Mouse (Mus musculus): ENCODE measurements around the gene Cacng2.

Cacng2 gene

DNA sequence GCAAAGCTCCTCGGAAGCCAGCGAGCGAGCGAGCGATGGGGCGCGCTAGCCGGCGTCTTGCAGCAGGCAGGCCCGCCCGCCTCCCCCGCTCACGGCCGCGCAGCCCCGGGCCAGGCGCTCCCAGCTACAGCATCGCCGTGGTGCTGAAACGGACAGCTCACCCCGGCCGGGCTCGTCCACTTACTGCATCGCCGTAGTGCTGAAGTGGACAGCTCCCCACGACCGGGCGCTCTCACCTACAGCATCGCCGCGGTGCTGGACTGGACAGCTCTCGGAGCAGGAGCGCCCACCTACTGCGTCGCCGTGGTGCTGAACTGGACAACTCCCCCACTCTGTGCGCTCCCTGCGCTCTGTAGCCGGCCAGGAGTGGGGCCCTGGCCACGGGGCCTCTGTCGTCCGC lies at the start of gene Cacng2:
TSS of gene Cacng2 (minus strand) at position 325 of the 400 bp plus-strand sequence.
- DNase-seq (ENCODE audit: low spot score in 2 of 2), result peak; percentile 85 to 92

DNA sequence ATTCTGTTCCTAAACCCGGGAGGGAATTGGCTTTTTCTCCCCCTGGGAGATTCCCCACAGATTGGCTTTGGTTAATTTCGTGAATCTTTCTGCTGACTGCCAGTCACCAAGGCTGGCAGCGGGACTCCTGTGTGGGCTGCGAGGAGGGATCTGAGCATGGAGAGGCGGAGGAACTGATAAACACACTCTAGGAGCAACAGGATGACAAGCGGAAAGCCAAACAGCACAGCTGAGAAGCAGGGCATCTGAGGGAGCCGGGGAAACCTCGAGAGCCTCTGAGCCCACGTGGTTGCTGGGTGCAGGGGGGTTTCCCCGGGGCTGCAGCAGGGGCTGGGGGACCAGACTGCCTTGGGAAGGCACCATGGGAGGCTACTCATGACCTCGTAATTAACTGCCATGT lies 49.7 kb upstream of the Cacng2 start:
- DNase-seq (ENCODE audit: low spot score in 2 of 2), result no peak

DNA sequence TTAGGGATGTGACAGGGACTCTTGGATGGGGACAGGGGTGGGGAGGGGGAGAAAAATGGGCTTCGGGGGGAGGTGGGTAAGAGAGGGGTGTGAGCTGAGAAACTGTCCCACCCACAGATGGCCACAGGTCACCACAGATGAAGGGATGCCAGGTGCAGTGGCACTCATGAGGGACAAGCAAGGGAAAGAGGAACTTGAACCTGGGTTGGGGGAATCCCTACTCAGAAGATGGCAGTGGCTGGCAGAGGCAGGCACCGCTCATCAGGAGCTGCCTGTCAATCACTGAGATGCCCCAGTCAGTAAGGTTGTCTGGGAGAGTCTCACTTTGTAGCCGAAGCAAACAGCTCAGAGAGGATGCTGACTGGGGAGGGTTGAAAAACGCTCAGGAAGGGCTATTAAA lies 45.5 kb upstream of the Cacng2 start:
- DNase-seq (ENCODE audit: low spot score in 2 of 2), result no peak

DNA sequence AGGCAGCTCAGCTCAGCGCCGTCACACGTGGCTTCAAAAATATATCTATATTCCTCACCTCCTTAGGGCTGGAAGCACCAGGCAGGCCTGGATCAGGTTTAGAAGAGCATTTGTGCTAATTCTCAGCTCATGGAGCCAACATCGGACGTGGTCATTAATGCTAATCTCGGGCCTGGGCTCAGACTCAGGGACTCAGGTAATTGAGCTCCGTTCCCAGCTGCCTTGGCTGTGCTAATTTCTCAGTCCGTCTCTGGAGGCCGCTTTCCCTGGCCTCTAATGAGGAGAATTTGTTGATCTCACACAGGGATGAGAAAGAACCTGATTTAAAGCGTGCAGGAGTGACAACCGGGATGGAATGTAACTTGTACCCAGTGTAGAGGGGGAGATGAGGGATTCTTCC lies 44.6 kb upstream of the Cacng2 start:
- no peak for DNase-seq (ENCODE audit: low spot score in 2 of 2)

DNA sequence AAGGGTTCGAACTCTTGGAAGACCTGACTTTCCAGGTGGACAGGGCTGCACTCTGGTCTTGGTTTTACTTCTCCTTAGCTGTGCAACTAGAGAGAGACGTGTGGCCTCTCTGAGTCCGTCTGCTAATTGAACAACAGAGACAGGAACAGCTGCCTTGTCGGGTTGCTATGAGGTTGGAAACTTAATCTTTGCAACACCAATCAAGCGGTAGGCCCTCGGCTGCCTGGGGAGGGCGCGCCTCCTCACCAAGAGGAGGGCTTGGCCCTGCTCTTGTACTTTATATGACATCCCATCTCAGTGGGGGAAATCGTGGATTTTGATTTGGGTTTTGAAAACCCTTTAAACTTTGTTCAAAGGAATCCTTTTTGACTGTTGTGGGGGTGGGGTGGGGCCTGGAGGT lies 42.1 kb upstream of the Cacng2 start:
- no peak for DNase-seq (ENCODE audit: low spot score in 2 of 2)

DNA sequence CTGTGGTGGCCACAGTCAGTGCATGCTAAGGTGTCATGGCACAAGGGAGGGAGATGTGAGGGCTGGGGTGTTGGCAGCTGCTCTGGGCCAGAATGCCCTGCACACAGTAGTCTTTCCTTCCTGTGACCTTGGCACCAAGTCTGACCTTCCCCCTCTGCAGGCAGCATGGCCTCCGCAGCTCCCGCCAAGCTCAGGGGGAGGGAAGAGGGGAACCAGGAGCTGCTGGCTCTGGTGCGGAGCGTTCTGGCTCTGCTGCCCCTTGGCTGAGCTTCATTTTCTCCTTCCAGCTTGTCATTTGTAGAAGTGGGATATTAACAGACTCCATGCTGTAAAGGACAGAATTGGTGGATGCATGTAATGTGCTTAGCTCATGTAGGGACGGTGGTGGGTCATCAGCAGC lies 38.5 kb upstream of the Cacng2 start:
- DNase-seq (ENCODE audit: low spot score in 2 of 2), result no peak

DNA sequence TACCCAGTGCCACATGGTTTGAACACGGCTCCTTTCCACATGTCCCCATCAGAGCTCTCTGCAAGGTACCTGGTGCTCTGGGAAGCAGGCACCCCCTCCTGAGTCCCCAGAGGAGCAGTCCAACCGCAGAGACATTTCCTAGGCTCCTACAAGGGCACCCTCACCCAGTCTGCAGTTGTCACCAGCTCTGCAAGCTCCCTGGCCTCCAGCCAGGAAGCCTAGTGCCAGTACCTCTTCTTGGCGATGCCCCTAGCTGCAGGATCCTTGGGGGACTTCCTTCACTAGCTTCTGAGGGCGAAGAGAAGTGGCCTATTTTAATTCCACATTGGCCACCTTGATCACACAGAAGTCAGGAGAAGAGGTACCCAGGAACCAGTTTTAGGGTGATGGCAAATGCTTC lies 38.0 kb upstream of the Cacng2 start:
- no peak for DNase-seq (ENCODE audit: low spot score in 2 of 2)

DNA sequence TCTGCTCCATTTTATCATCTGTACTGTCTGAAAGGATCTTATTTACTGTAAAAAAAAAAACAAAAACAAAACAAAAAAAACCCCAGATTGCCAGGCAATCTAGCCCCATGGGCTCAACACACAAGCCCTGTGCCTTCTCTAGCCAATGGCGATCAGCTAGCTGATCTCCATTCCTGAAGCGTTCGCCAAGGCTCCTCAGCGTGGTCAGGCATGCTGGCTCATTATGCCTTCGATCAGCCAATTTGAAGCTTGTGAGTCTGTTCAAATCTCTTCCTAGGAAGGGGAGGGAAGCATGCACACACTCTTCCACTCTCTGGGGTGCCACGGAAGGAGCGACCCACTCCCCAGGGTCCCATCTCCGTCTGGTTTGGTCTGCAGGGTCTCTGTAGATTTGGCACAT lies 37.5 kb upstream of the Cacng2 start:
- no peak for DNase-seq (ENCODE audit: low spot score in 2 of 2)

DNA sequence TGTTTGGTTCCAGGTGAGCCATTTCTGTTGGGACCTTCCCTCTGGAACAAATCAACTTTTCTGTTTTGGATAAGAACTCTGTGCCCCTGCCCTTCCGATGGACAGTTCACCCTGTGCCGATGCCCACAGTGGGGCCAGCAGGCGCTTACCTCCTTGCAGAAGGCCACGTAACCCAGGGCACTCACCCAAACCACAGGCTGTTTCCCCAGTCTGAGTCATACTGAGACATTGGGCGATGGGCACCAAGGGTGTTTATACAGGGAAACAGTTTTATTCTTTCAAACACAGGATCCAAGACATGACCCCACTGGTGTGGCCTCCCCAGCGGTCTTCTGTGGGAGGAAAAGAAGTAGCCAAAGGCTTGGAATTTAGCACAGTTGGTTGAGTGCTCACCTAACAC lies 35.6 kb upstream of the Cacng2 start:
- DNase-seq (ENCODE audit: low spot score in 2 of 2), result no peak

DNA sequence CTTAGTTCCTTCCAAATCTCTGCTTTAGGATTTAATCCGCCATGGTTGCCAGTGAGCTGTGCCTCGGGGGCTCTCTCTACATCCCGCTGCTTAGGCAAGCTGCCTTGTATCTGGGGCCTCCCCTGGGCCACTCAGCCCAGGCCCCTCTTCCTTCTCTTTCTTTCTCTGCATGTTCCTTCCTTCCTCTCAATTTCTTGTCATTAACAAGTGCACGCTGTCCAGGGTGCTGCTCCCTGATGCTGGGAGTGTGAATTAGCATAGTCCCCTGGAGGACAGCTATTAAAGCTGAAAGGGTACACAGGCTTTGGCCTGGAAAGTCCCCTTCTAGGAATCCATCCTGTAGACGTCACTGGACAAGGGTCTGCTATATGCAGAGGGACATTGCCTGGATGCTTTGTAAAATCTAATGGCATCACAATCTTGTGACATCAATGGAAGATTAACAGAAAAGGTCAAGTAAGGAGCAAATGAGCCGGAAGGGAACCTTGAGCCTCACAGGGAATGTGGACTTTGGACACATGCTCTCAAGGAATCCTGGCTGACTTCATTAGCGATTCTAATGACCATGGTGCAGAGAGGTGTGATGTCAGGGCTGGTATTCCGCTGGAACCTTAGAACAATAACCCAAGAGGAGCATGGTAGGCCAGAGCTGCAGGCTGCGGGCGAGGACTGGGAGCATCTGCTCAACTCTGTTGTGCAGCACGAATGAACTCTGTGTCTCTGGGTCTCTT lies 33.4 kb upstream of the Cacng2 start:
- no peak for DNase-seq (ENCODE audit: low spot score in 2 of 2)

DNA sequence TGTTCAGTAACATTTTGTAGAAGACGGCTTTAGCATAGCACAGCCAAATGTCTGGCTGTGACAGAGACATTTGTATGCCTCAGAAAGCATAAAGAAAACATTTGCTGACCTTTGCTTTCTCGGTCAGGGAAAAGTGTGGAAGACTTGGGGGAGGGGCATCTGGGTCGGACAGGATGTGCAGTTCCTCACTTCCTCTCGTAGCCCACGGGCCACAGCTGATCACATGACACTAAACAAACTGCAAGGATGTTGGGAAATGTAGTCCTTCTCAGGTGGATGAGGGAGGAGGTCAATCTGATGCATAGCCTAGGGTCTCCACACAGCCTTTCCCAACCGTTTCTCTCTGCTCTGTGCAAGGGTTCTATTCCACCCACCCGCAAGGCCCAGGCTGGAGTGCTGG lies 28.7 kb upstream of the Cacng2 start:
- no peak for DNase-seq (ENCODE audit: low spot score in 2 of 2)

DNA sequence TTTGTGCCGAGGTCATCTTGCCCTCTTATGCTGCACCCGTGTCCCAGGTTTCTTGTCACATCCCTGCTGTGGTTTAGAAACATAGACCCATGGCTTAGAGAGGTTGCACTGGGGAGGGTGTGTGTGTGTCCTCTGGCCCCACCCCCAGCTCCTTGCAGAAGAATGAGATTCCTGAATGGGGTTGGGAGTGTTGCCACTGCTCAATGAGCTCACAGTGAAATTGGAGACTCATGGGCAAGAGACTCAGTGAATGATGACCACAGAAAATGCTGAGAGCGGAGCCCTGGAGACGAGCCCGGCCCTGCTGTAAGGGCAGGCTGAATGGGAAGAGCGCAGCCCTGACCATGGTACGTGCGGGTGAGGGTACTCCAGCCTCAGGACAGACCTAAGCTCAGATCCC lies 20.4 kb upstream of the Cacng2 start:
- no peak for DNase-seq (ENCODE audit: low spot score in 2 of 2)

DNA sequence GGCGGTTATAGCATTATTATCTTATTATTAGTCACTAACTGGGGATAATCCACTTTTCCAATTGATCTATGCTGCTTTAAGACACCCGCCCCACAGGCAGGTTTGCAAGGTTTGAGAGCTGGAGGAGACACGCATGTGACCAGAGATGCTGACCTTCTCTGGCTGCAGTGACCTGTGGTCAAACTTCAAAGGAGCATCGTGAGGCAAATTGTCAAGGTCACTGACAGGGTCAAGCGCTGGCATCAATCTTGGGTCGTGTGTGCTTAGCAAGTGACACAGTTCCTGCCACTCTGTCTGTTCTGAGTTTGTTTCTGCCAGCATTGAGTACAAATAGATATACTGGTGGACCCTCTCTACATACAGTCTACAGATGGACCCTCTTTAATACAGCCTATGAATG lies 14.8 kb upstream of the Cacng2 start:
- DNase-seq (ENCODE audit: low spot score in 2 of 2), result no peak

DNA sequence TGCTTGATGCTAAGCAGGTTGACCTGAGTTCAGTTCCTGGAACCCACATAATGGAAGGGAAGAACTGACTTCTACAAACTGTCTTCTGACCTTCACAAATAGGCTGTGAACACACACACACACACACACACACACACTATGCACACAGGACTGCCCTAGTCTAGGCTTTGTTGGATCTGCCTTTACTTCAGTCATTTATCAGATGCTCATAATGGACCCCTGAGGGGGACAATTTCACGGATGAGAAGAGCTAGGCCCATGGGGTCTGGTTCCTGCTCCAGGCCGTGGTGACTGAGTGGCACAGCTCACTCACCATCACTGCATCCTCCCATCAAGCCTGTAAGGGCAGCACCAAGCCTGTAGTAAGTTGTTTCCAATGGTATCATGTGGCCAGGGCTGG lies 13.6 kb upstream of the Cacng2 start:
- DNase-seq (ENCODE audit: low spot score in 2 of 2), result no peak

DNA sequence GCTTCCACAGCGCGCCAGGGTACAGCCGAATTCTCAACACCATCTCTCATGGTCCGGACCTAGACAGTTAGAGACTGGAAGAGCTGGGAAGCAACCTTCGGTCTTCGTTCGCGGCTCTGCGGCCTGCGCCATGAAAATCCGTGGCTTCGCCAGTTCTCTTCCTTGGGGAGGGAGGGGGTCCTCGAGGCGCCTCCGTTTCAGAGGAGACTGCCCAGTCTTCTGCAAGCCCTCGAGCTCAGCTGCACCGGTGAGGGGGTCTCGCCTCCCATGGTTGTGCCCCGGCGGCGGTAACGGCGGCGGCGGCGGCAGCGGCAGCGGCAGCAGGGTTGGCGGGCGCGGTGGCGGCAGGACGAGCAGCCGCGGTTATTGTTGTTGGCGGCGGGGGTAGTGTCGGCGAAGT lies 580 bp downstream of the Cacng2 start:
- no peak for DNase-seq (ENCODE audit: low spot score in 2 of 2)

DNA sequence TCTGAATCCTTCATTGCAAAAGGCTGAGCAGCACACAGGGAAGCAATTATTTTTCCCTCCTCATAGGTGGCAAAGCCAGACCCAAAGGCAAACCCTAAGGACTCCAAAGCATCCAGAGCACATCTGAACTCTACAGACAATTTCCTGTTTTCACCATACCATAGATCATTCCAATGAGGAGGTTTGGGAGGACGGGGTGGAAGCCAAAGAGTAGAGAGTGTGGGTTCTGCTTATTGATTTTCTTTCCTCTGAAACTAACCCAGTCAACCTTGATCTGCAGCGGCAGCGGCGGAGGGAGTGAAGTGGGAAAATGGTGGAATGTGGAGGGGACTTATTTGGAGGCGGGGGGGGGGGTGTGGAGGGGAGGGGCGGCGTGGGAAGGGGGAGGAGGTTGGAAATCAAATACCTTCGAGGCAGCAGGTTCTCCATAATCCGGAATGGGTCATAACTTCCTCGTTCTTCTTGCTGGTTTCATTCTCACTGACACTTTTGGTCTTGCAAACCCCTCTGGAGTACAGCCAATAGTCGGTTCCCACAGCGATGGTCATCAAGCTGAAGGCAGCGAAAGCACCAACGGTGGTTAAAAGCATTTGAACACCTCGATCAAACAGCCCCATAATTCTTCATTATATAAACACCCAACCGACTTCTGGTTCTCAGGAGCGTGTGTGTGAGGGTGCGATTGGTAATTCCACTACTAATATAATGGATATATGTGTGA lies 1.4 kb downstream of the Cacng2 start:
- no peak for DNase-seq (ENCODE audit: low spot score in 2 of 2)

DNA sequence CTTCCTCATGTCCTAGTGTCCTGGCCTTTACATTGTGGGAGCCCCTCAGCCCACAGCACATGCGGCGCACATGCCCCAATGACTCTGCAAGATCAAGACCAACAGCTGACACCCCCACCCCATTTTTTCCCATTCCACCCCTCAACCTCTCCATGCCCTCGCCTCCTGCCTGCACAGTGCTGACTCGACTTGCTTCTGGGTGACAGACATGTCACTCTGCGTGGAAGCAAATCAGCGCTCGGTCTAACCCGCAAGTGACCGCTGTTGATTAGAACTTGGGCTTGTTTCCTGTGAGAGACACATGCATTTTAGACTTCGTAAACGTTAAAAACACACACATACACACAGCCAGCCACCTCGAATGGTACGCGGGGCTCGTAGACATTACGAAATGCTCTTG lies 2.1 kb downstream of the Cacng2 start:
- no peak for DNase-seq (ENCODE audit: low spot score in 2 of 2)

DNA sequence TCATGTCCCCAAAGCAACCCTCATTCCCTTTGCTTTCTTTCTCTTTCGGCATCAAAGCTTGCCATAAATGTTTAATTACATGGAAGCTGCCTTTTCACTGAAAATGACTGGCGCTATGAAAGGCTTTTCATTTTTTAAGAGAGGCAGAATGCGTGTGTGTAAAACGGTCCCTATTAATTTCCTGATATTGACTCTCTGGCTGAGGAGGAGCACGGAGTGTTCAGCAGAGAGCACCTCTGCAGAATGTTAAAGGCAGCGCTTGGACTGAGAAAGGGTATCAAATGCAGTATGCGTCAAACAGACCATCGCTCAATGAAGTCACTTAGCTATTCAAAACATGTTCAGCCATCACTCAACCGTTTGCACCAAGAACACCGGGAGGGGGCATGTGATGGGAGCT lies 2.9 kb downstream of the Cacng2 start:
- DNase-seq (ENCODE audit: low spot score in 2 of 2), result no peak

DNA sequence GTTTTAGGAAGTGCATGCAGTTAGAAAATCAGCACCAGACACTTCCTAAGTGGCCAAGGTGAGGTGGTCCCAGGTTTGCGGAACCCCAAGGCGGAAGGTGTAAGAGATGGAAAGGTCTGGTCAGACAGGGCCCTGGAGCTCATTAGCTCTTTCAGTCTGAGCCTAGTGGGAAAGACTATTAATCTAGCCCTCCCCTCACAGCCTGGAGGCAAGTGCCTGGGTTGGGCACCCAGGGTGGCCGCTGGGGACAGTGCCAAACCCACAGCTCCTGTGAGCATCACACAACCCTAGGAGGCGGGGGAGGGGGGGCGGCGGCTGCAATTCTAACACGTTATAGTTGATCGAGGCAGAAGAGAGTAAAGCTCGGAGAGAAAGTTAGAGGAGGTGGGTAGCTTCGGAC lies 3.6 kb downstream of the Cacng2 start:
- no peak for DNase-seq (ENCODE audit: low spot score in 2 of 2)

DNA sequence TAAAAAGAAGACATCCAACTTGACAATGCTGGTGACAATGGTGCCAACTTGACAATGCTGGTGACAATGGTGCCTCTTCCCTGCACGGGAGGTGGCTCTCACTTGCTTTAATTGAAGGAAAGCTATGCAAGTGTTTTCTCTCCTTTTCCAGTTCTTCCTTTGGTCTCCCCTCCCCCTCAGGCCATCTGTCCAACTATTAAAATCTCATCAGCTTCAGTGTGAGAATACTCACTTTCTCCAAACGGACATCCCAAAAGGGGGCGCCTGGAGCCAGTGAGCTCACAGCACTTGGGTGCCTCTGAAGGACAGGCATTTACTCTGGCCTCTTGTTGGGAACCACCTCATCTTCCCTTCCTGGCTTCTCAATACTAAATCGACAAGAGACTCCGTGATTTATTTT lies 20.3 kb downstream of the Cacng2 start:
- DNase-seq (ENCODE audit: low spot score in 2 of 2), result no peak

DNA sequence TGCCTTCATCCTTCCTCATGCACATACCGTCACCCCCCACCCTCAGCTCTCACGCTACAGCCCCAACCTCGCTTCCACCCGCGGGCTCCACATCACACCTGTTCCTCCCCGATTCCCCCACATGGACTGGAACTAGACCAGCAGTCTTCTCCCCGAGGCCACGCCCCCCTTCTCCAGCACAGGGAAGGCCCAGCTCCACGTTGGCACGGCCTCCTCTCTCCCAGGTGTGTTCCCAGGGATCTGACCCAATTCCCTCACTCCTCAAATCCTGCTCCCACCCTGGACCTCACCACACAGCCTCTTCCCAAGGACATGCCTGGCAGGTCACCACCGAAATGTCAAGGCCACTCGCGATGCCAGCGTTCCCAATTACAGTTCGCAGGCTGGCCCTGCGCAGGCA lies 23.8 kb downstream of the Cacng2 start:
- no peak for DNase-seq (ENCODE audit: low spot score in 2 of 2)

DNA sequence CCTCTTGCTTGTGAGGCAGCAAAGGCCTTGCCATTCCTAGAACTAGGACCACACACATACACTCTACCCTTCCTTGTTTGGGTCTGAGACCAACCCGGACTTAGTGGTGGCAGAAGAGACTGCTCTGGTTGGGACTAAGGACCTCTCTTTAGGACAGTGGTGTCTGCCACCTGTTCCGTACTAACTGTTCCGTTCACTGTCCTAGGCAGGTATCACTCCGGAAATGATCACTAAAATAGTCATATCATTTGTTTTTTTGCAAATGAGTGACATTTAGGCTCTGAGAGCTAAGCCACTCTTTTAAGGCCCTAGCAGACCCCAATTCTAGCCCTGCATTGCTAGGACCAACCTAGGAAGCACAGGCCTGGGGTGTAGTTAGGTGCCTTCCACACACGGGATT lies 26.2 kb downstream of the Cacng2 start:
- no peak for DNase-seq (ENCODE audit: low spot score in 2 of 2)

DNA sequence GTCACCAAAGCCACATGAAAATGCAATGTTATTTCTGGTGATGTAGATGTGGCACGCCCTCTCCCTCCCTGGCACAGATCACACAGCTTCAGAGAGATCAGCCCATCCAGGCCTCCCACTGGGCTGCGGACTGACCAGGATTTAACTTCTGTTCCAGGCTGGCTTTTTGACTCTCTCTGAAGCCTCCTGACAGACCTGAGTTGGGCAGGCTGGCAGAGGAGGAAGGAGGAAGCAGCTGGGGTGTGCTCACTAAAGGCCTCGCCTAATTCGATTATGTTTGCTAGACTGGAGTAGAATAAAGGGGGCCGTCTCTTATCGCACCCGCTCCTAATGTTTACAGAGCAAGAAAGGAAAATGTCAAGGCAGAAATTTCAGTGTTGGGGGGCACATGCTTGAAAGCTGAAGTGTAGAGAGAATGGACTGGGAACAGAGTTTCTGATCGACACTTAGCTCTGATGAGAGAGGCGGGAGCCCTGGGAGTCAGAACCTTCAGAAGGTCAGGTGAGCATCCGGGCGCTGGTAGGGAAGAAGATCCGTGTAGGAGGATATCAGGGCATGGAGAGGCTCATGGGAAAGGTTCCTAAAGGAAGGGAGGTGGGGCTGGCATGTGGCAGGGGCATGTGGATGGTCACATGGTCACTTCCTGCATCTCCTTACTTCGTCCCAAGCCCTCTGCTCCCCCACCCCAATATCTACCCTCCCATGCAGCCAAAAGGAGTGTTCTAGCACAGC lies 36.8 kb downstream of the Cacng2 start:
- no peak for DNase-seq (ENCODE audit: low spot score in 2 of 2)
